Mouse (Mus musculus): ENCODE results near the gene 9130008F23Rik. TPM values are rescaled to one million over a fixed set of nuclear protein-coding genes. Genes with fewer than 3 reads are reported as not detected.

The 9130008F23Rik gene
- 6.2 and 10.4 TPM in 2 replicates for polyA plus RNA-seq (2012; rRNA removed; ENCODE audit: low replicate concordance)

DNA sequence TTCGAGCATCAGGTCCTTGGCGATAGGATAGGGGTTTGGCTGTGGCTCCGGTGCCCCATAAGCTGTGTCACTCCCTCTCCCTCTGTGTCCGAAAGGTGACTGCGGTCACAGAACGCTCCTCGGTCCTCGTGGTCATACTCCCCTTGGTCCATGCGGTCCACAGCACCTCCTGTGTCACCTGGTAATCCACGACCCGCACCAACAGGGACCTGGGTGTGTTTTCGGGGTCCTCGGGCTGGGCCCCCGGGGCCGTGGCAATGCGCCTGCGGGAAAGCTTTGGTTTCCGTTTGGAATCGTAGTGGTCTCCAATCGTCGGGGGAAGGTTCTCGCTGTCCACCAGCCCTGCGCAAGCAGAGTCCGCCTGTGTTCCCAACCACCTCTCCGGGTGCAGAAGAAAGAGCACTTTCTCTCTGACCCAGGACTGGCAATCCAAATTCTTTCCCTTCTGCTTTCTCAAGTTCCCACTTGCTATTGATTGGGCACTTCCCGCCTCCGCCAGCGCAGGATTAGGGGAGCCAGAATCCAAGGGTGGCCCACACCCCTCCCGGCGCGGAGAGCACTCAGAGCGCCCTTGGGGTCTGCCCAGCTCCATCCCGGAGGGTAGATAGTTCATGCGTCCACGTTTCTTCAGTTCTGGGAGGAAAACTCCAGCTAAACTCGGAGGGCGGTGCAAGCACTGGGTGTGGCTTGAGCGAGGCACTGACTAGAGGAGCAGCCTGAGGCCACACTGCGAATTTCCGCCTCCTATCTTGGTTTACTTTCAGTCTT, at the start of gene 9130008F23Rik:
9130008F23Rik (minus strand) TSS at position 636 of the 768 bp plus-strand sequence.

DNA sequence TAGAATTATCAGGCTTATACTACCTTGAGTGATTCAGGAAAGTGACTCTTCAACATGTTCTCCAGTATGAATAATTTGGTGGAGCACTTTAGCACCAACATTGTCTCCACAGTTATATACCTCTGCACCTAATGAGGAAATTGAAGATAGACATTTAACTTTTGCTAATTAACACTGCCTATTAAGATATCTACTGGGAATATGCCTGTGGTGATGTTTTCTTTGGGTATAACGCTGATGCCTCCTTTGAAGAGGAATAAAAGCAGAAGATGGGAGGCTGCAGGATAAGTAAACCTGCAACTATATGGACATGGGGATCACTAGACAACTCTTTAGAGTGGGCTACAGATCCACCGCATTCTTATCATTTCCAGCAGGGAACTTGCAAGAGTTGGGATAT, 33.9 kb upstream of the 9130008F23Rik start, which contains the start of gene Glyatl3:
Glyatl3 (minus strand) TSS at position 101 of the 400 bp plus-strand sequence.

Other genes starting within 250 kb of the 9130008F23Rik start
- not detected in 2 replicates for gene Esp3, start 248.5 kb downstream of the 9130008F23Rik start, polyA plus RNA-seq (2012; rRNA removed; ENCODE audit: low replicate concordance)
- not detected in 2 replicates for gene Esp1, start 153.4 kb downstream of the 9130008F23Rik start, polyA plus RNA-seq (2012; rRNA removed; ENCODE audit: low replicate concordance)
- gene Crisp2, start 73.6 kb downstream of the 9130008F23Rik start, polyA plus RNA-seq (2012; rRNA removed; ENCODE audit: low replicate concordance), result not detected in 2 replicates
- gene Rhag, start 69.4 kb downstream of the 9130008F23Rik start, polyA plus RNA-seq (2012; rRNA removed; ENCODE audit: low replicate concordance), result not detected in 2 replicates
- not detected in 2 replicates for gene Glyatl3, start 33.8 kb upstream of the 9130008F23Rik start, polyA plus RNA-seq (2012; rRNA removed; ENCODE audit: low replicate concordance)
- 1.9 and 2.8 TPM in 2 replicates for gene Mut, start 54.1 kb upstream of the 9130008F23Rik start, polyA plus RNA-seq (2012; rRNA removed; ENCODE audit: low replicate concordance)
- 0.14 and 0.40 TPM in 2 replicates for gene Cenpq, start 54.5 kb upstream of the 9130008F23Rik start, polyA plus RNA-seq (2012; rRNA removed; ENCODE audit: low replicate concordance)

Data from duodenum, adult 2 months (tissue).